Mouse (Mus musculus) small intestine, adult 2 months (tissue): ENCODE data around the gene Cpt1a. TPM values are rescaled to one million over a fixed set of nuclear protein-coding genes. Genes with fewer than 3 reads are reported as not detected.

Experiments
- H3K27ac ChIP-seq: fragments of 200-500 bp; 2 replicates; pipeline ENCODE4 v1.5.1; 2012; ENCODE audit warnings: low read depth, low read length, control low read depth, inconsistent platforms; ENCODE audit not compliant: insufficient read depth
- H3K27me3 ChIP-seq: fragments of 200-500 bp; 2 replicates; pipeline ENCODE4 v1.6.1; 2012; ENCODE audit warnings: mild to moderate bottlenecking, moderate library complexity, low read length, inconsistent platforms; ENCODE audit not compliant: control insufficient read depth, insufficient read depth
- H3K36me3 ChIP-seq: fragments of 200-500 bp; 2 replicates; pipeline ENCODE4 v1.6.1; 2012; ENCODE audit warnings: mild to moderate bottlenecking, low read length, control low read depth, inconsistent platforms; ENCODE audit not compliant: control insufficient read depth, insufficient read depth
- H3K4me1 ChIP-seq: fragments of 200-500 bp; 2 replicates; pipeline ENCODE4 v1.6.1; 2012; ENCODE audit warnings: low read length, inconsistent platforms, mixed read lengths; ENCODE audit not compliant: control insufficient read depth, insufficient read depth, insufficient read length
- H3K4me3 ChIP-seq: fragments of 200-500 bp; 2 replicates; pipeline ENCODE4 v1.5.1; 2012; ENCODE audit warnings: low read depth, mild to moderate bottlenecking, control low read depth, inconsistent platforms, low read length, moderate library complexity
- CTCF ChIP-seq: fragments of 200-500 bp; IDR thresholded peaks from 2 replicates; pipeline ENCODE4 v1.5.1; 2012; ENCODE audit warnings: low read depth, mild to moderate bottlenecking, control low read depth, inconsistent platforms, low read length, moderate library complexity, mixed read lengths; ENCODE audit not compliant: insufficient replicate concordance, insufficient read length; ENCODE audit errors: extremely low read depth
- POLR2A ChIP-seq: fragments of 200-500 bp; IDR thresholded peaks from 2 replicates; pipeline ENCODE4 v1.6.1; 2012; ENCODE audit warnings: low read depth, mild to moderate bottlenecking, control low read depth, inconsistent platforms, low read length, moderate library complexity
- WGBS: fragments of 180-500 bp; shearing (Covaris S2); methylation state at CpG from one replicate; pipeline ENCODE4 v1.1.7; 2018; 5-methylcytosine and 5-hydroxymethylcytosine counted together
- polyA plus RNA-seq: library from polyadenylated mRNA; depleted of rRNA; stranded (reverse); fragments of >200 nt; gene quantifications from 2 replicates; pipeline ENCODE4 v1.2.3, GENCODE M21; 2012; rRNA removed

Gene Cpt1a
- 40.5 and 92.1 TPM in 2 replicates for polyA plus RNA-seq

DNA sequence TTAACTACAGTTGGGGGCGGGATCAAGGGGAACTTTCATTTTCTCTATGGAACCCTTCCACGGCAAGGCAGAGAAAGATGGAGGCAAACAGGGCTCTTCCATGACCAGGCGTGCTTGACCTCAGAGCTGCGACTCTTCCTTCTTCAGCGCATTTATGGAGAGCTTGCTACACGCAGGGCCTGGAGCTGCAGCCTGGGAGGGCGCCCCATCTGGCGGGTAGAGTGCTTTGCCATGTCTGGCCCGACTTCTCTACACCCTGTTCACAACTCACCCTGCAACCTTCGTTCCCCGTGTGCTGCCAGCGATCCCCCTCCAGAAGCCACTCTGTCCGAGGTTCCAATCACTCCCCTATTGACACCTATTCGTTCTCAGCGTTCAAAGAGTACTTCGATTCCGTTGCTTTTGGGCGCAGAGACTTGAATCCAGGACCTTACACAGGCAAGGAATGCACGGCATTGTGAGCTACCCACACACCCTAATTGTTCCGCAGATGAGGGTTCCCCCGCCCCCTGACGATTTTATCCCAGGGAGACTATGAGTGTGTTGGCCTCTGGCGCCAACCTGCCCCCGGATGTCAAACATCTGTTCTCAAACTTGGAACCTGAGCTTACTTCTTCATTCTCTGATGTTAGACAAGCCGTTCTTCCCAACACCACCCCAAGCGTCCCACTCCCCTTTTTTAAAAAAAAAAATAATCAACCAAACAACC, at the start of gene Cpt1a:
Gene Cpt1a (plus strand): TSS at position 74 of the 709 bp plus-strand sequence.
- H3K27me3 ChIP-seq, result no peaks in the 10 kb centered on the region
- H3K4me3 ChIP-seq, result peak within 1 kb of the TSS; percentile 84
- no peaks in the 10 kb centered on the region for H3K36me3 ChIP-seq
- H3K27ac ChIP-seq, result peak within 1 kb of the TSS; percentile 98
- peaks cover 29% of the 10 kb centered on the region for H3K4me1 ChIP-seq
- under 1% methylated on average over 26 of the region's 26 CpGs for WGBS
- TF ChIP-seq POLR2A (0 out of 2 replicates have a peak, but pooled peaks have one; percentile 30), CTCF (peak; percentile 57)

- H3K27me3 ChIP-seq, result no peaks in the 10 kb centered on the region
- H3K36me3 ChIP-seq, result peaks cover 62% of the 10 kb centered on the region
- no peak overlapping the region for H3K27ac ChIP-seq
- TF ChIP-seq POLR2A (no peak), CTCF (no peak)
- no peak overlapping the region for H3K4me3 ChIP-seq
- WGBS, result 94% methylated on average over 9 of the region's 9 CpGs
- no peaks in the 10 kb centered on the region for H3K4me1 ChIP-seq
These were observed 48.8 kb upstream of the Cpt1a start for GRCm38 (mm10) chr19:3273331-3273730.

DNA sequence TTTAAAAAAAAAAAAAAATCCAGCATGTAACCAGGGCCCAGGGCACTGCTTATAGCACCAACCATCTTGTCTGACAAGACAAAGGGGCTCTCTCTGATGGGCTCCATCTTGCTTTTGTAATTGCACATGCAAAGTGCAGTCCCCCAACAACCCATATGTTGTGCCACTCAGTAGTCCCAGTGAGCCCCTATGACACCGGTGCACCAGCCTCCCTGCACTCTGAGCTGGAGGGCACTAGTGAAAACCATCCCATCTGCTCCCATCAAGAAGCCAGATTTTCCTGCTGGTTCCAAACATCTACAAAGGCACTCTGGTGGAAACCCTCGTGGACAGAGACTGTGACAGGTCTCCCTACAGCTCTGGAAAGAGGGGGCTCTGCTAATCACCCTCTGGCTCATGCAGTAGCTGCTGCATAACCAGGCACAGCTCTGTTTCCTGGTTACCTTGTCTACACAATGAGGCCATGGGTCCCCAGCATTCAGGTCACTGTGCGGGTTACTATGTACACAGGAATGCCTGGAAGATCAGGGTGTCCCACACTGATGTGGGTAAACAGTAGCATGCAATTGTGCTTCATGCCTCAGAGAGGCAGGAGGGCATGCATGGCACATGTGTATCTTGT, 46.3 kb upstream of the Cpt1a start:
- TF ChIP-seq POLR2A, result no peak
- TF ChIP-seq CTCF, result no peak
- 82% methylated on average over 3 of the region's 3 CpGs for WGBS
- H3K27ac ChIP-seq, result no peak overlapping the region
- H3K36me3 ChIP-seq, result peaks cover 51% of the 10 kb centered on the region
- H3K27me3 ChIP-seq, result no peaks in the 10 kb centered on the region
- no peak overlapping the region for H3K4me3 ChIP-seq
- no peaks in the 10 kb centered on the region for H3K4me1 ChIP-seq

DNA sequence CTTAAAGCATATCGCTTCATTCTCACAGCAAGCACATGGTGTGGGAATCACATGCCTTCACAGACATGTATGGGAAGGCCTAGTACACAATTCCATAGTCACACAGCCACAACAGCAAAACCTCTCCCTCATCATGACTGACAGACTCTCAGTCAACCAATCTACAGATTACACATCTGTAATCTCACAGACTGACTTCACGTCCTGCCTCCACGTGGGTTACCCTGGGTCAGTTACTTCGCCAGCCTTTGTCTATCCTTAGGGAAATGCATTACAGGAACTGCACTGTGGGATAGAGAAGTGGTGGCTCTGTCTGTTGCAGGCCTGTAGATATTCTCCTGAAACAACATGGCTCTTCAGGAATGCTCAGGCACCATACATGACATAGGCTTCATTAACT, 40.2 kb upstream of the Cpt1a start:
- TF ChIP-seq POLR2A, result no peak
- TF ChIP-seq CTCF, result no peak
- Histone ChIP-seq H3K36me3 (peaks cover 19% of the 10 kb centered on the region; the same call in 1 of the 2 replicates), H3K27ac (no peak overlapping the region), H3K27me3 (no peaks in the 10 kb centered on the region), H3K4me1 (peaks cover 6% of the 10 kb centered on the region; the same call in 1 of the 2 replicates), H3K4me3 (peak overlapping the region; percentile 81; the same call in 1 of the 2 replicates)
- 34% methylated on average over 4 of the region's 4 CpGs for WGBS

- Histone ChIP-seq H3K4me3 (peak within 1 kb of the TSS; percentile 81), H3K27me3 (no peaks in the 10 kb centered on the region), H3K27ac (peak within 1 kb of the TSS; percentile 14; the same call in 1 of the 2 replicates), H3K4me1 (peaks cover 6% of the 10 kb centered on the region; the same call in 1 of the 2 replicates), H3K36me3 (peaks cover 18% of the 10 kb centered on the region; the same call in 1 of the 2 replicates)
- under 1% methylated on average over 49 of the region's 49 CpGs for WGBS
- TF ChIP-seq CTCF (no peak), POLR2A (peak; percentile 68)
These were observed 39.3 kb upstream of the Cpt1a start, which contains the start of the genes Mrpl21 and Ighmbp2 for GRCm38 (mm10) chr19:3282572-3283467. TSS of gene Mrpl21 (plus strand) at chr19:3282901. TSS of gene Ighmbp2 (minus strand) at chr19:3283017.

DNA sequence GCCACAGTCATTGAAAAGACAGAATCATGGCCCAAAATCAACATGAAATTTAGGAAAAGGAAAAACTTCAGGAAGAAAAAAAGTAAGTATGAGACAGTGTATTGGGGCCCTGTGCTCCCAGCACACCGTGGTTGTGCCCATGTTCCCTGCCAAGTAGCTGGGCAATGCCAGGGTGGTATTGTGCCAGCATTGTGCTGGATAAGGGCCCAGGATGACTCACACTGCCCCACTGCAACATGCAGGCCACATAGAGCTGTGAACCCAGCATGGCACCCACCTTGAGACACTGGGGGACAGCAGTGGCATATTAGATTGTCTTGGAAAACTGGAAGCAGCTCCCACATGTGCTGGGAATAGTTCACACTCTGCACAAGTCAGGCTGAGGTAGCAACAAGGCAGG, 33.1 kb upstream of the Cpt1a start:
- H3K36me3 ChIP-seq, result peaks cover 30% of the 10 kb centered on the region
- 51% methylated on average over 1 of the region's 1 CpGs for WGBS
- H3K27ac ChIP-seq, result no peak overlapping the region
- no peak for TF ChIP-seq POLR2A
- TF ChIP-seq CTCF, result no peak
- peaks cover 4% of the 10 kb centered on the region; the same call in 1 of the 2 replicates for H3K4me1 ChIP-seq
- no peak overlapping the region for H3K4me3 ChIP-seq
- no peaks in the 10 kb centered on the region for H3K27me3 ChIP-seq
